Mouse (Mus musculus): Measurements from ENCODE around the gene Adcy10.

Gene Adcy10

DNA sequence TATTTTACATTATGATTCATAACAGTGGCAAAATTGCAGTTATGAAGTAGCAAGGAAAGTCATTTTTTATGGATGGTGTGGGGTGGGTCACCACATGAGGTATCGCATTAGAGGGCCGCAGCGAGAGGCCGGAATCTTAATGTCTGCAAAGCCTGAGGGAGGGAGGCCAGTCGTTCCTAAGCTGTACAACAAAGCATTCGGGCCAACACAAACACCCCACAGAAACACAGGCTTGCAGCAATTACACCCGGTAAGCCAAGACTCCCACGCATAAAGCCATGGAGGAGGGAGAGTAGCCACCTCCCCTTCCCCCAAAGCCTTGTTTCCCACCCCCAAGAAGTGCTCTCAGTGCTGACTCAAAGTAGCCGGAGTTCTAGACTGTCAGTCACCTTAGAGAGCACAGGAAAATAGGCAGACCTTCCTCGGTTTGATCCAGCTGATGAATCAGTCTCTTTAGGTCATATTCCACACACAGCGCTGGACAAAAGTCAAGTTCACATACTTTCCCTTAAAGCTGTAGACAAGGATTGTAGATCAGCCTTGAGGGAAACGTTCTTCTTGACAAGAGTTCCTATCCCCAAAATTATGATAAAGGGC is 51.2 kb downstream of the Adcy10 start:
- DNase-seq (ENCODE audit: low read depth, low spot score), result no peak

- no peak for DNase-seq (ENCODE audit: low read depth, low spot score)
Measured at GRCm38 (mm10) chr1:165537241-165537807, 52.3 kb downstream of the Adcy10 start.

DNA sequence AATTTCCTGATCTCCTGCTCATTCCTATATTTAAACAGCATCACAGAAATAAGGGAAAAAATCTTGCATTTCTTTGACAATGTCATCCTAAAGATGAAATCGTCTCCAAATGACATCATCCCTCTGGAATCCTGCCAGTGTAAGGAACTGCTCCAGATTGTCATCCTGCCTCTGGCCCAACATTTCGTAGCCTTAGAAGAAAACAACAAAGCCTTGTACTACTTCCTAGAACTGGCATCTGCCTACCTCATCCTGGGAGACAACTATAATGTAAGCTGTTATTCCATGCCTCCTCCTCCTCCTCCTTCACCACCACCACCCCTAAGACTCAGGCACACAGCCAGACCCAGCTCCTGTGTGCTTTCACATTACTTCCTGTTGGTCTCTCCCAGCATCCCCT is 71.7 kb downstream of the Adcy10 start:
- DNase-seq (ENCODE audit: low read depth, low spot score), result no peak

DNA sequence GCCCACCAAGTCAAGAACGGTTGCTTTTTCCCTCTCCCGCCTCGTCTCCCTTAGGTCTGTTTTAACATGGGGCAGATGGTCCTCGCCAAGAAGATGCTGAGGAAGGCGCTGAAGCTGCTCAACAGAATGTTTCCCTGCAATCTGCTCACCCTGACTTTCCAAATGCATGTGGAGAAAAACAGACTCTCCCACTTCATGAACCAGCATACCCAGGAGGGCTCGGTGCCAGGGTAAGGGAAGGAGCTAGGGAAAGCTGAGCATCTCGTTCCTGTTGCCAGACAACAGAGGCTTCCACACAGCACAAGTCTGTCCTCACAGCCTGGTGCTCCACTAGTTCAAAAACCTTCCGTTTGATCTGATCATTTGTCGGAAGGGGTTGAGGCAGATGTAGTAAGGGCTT is 74.1 kb downstream of the Adcy10 start:
- DNase-seq (ENCODE audit: low read depth, low spot score), result no peak

GRCm38 (mm10) chr1:165565283-165565682 is 80.3 kb downstream of the Adcy10 start:
- DNase-seq (ENCODE audit: low read depth, low spot score), result no peak

DNA sequence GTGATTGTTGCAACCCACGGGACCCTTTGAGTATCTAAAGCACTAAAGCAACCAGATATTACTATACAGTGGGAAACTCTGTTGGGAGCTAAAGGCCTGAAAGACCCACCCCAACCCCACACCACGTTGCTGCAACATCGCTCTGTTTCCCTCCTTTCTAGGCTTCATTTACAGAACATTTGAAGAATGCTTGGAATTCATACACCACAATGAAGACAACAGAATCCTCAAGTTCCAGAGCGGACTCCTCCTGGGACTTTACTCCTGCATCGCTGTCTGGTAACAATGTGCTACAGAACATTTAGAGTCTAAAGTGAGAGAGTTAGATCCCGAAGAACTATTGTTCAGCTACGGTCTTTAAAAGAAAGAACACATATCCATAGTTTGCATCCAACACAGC is 82.5 kb downstream of the Adcy10 start:
- no peak for DNase-seq (ENCODE audit: low read depth, low spot score)

- no peak for DNase-seq (ENCODE audit: low read depth, low spot score)
Measured at GRCm38 (mm10) chr1:165576005-165576404, 91.0 kb downstream of the Adcy10 start.

DNA sequence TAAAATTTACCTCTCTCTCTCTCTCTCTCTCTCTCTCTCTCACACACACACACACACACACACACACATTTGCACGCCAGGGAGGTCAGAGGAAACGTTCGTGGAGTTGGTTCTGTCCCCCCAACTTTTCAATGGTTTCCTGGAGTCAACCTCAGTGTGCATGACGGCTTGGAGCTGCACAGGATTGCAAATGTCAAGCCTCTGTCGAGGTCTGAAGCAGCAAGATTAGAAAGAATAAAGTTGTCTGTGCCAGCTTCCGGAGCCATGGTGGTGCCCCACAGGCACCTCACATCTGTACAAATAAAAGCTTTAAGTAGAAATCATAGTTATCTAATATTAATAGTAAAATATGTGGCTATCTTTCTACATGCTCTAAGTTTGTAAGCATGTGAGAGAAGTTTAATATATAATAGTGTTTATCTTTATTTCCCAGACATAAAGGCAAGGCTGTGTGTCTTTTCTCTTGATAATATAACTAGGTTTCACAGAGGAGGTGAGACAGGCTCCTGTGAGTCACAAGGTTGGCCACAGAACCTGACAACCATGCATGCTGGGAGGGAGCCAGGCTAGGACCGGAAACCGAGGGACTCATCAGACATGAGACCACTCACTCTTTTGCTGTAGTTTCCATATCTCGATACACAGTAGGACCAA is 91.6 kb downstream of the Adcy10 start:
- DNase-seq (ENCODE audit: low read depth, low spot score), result no peak

DNA sequence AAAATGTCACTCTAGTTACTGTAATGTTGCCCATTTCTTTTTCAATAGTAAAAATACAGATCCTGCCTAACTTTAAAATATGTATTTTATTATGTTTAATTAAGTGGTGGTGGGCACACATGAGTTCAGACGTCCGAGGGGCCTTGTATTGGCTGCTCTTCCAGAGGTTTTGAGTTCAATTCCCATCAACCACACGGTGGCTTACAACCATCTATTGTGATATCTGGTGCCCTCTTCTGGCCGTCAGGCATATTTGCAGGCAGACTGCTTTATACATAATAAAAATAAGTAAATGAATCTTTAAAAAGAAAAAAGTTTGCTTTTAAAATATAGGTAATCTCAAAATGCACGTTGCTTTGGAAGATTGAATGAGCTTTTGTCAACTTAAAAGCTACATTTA is 94.3 kb downstream of the Adcy10 start:
- DNase-seq (ENCODE audit: low read depth, low spot score), result peak; percentile 18

DNA sequence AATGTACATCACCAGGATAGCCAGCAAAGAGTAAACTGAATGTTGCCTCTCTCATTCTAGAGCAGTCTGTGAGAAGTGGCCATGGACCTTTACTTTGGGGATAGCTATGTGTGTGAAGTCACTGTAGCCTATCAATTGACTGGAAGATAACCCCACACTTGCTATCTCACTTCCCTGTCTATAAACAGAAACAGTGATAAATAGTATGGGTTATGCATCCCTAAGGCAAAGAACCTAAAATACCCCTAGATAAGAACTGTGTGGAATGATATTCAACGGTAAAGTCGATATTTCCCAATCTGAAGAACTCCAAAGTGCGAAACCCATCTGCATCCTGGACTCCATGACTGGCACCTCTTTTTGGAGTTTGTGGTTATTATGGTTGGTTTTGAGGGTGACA is 96.3 kb downstream of the Adcy10 start:
- DNase-seq (ENCODE audit: low read depth, low spot score), result no peak

DNA sequence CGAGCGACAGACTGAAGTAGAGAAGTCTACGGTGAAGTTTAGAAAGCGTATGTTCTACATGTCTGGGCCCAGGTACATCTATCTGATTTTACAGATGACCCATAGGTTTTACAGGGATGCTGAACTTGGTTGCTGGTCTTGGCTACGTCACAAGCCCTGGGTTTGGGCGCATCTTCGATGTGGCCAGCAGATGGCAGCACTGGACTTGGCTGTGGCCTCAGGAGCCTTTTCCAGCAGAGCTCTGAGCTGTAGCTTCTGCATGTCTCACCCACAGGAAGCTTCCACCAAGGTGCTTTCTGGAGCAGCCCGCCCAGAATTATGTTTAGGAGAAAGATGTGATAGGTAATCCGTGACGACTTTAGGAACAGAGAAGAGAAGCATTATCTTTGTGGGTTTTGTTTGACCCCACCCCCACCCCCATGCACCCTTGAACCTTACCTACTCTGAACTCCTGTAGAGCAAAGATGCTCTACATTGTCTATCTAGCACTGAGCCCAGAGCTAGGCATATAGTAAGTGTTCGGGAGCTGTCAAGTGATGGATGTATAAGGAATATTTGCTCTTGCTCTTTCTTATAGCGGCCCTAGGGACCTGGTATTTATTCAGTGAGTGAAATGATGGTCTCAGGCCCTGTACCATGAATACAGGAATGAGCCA is 98.7 kb downstream of the Adcy10 start:
- peak; percentile 90 for DNase-seq (ENCODE audit: low read depth, low spot score)

- no peak for DNase-seq (ENCODE audit: low read depth, low spot score)
Measured at GRCm38 (mm10) chr1:165585389-165586104, 100.6 kb downstream of the Adcy10 start.

DNA sequence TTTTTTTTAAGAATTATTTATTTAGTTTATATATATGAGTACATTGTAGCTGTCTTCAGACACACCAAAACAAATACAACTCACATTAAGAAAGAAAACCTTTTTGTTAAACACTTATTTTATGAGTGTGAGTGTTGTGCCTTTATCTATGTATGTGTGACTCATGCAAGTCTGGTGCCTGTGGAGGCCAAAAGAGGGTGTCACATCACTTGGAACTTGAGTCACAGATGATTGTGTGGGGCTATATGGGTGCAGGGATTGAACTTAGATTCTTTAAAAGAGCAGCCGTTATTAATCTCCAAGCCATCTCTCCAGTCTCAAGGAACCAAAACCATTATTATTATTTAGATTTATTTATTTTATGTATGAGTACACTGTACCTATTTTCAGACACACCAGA is 101.4 kb downstream of the Adcy10 start:
- no peak for DNase-seq (ENCODE audit: low read depth, low spot score)

- DNase-seq (ENCODE audit: low read depth, low spot score), result peak; percentile 7
Measured at GRCm38 (mm10) chr1:165587845-165588244, 102.9 kb downstream of the Adcy10 start.

GRCm38 (mm10) chr1:165589280-165590048 is 104.5 kb downstream of the Adcy10 start:
- peak; percentile 34 for DNase-seq (ENCODE audit: low read depth, low spot score)

GRCm38 (mm10) chr1:165590760-165591159 is 105.8 kb downstream of the Adcy10 start:
- DNase-seq (ENCODE audit: low read depth, low spot score), result no peak

DNA sequence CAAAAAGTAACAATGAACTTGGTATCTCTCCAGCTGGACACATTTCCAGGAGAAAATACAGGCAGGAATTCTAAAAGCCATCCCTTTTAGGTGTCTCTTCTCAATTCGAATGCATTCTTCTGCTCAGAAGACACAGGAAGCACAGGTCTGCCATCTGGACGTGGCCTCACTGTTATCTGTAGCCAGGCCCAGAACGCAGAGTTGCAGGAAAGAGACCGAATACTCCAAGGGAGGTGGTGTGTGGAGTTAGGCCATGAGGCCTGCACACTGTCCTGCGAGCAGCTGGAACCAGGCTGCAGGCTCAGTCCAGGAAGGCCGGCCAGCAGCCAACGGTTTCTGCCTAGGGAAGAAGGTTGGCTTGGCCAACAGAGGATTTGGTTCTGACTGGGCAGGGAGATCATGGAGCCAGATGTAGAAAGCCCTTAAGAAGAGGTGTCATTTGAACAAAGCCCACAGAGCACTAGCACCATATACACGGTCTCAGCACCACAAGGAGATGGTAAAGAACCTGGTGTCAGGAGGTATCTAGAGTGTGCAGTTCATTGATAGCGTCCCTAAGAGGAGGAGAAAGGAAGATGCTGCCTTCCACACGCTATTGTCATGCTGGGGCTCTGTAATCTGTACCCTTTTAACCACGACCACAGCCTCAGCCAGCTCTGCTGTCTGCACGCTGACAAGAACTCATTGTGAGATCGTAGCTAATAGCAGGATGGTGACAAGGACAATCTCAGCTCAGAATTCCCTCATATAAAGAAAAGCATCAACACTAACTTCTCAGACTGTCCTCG is 107.5 kb downstream of the Adcy10 start:
- no peak for DNase-seq (ENCODE audit: low read depth, low spot score)

- DNase-seq (ENCODE audit: low read depth, low spot score), result no peak
Measured at GRCm38 (mm10) chr1:165594699-165595421, 109.9 kb downstream of the Adcy10 start.

DNA sequence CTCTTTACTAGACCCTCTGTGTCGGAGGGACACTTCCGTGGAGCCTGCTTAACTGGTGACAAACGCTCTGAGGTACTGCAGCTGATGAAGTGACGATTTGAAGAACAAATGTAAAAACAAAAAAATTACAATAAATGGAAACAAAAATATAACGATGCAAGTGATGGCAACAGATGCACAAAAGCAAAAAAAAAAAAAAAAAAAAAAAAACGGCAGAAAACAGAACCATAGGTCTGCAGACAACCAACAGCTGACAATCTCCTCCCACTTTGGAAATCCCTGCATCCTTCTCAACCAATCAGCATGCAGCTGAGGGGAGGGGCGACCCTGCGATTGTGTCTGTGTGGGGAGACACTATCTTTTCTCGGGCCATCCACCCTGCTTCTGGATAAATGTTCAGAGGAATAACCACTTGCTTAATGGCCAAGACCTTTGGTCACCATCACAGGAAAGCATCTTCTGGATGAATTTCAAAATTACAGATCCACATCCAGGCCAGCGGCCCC is 116.8 kb downstream of the Adcy10 start:
- DNase-seq (ENCODE audit: low read depth, low spot score), result no peak

GRCm38 (mm10) chr1:165603218-165603617 is 118.2 kb downstream of the Adcy10 start:
- DNase-seq (ENCODE audit: low read depth, low spot score), result no peak
